Mouse (Mus musculus): Measurements from ENCODE around the gene Btbd3. TPM values are rescaled to one million over a fixed set of nuclear protein-coding genes. Genes with fewer than 3 reads are reported as not detected.
"Not testable (repeated sequence)": the region's sequence is repeated elsewhere in the genome, so short reads cannot be mapped to it uniquely, and the experiment has no call there.

Gene Btbd3
- polyA plus RNA-seq, 1 experiment from 2014 or later: 17.0 TPM

DNA sequence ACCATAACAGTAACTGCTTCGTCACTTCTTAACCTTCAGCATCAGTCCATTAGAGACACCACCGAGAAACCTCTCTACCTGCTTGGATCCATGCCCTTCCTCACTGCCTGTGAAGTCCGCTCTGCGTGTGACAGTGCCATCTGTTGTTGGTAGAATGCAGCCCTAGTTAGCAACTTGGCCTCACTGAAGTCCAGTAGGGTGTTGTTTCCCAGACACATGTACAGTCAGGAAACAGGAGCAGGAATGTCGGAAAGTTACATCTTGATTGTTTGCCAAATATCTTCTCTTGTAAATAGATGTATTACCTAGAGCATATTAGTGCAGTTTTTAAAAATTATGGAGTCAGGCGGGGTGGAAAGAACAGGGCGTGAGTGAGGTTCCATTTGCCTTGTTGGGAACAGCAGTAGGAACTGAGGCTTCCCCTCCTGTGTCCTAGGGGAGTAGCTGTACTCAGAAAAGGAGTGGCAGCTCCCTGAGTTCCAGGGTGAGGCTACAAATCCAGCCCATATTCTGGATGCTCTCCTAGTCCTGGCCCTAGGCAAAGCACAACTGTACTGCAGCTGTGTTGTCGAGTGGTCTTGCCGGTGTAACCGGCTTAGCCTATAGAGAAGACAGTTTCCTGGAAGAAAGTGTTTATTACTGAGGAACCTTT is 25.3 kb downstream of the Btbd3 start:
- Histone ChIP-seq H3K4me3 (no peak overlapping the region), H3K9me3 (no peaks in the 10 kb centered on the region), H3K27me3 (replicated peaks) (no peaks in the 10 kb centered on the region), H3K9ac (no peak overlapping the region), H3K27ac (no peak overlapping the region), H3K4me1 (peaks cover 30% of the 10 kb centered on the region), H3K4me2 (replicated peaks) (no peak overlapping the region), H3K36me3 (peaks cover 26% of the 10 kb centered on the region)
- no peak for ATAC-seq (ENCODE audit: low FRiP score, low read depth)
- 93% methylated on average over 10 of the region's 10 CpGs for WGBS

DNA sequence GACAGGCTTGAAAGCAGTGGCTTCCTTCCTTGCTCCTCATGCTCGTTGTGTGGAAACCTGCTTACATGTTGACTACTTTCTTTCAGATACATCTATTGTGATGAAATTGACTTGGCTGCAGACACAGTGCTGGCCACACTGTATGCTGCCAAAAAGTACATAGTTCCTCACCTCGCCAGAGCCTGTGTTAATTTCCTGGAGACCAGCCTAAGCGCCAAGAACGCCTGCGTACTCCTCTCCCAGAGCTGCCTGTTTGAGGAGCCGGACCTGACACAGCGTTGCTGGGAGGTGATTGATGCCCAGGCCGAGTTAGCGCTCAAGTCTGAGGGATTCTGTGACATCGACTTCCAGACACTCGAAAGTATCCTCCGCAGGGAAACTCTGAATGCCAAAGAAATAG is 27.0 kb downstream of the Btbd3 start:
- Histone ChIP-seq H3K4me2 (replicated peaks) (no peak overlapping the region), H3K27ac (no peak overlapping the region), H3K4me1 (peaks cover 21% of the 10 kb centered on the region), H3K9me3 (no peaks in the 10 kb centered on the region), H3K4me3 (no peak overlapping the region), H3K27me3 (replicated peaks) (no peaks in the 10 kb centered on the region), H3K9ac (no peak overlapping the region), H3K36me3 (peaks cover 26% of the 10 kb centered on the region)
- no peak for ATAC-seq (ENCODE audit: low FRiP score, low read depth)
- WGBS: 93% methylated on average over 12 of the region's 12 CpGs

- no peak overlapping the region for H3K9ac ChIP-seq
- no peaks in the 10 kb centered on the region for H3K9me3 ChIP-seq
- no peak overlapping the region for H3K4me2 ChIP-seq (replicated peaks)
- H3K27me3 ChIP-seq (replicated peaks): no peaks in the 10 kb centered on the region
- no peak for ATAC-seq (ENCODE audit: low FRiP score, low read depth)
- no peak overlapping the region for H3K27ac ChIP-seq
- H3K4me3 ChIP-seq: no peak overlapping the region
- H3K4me1 ChIP-seq: peaks cover 16% of the 10 kb centered on the region
- 98% methylated on average over 15 of the region's 15 CpGs for WGBS
- peaks cover 26% of the 10 kb centered on the region for H3K36me3 ChIP-seq
Measured at GRCm38 (mm10) chr2:138283856-138284255, 27.5 kb downstream of the Btbd3 start.

DNA sequence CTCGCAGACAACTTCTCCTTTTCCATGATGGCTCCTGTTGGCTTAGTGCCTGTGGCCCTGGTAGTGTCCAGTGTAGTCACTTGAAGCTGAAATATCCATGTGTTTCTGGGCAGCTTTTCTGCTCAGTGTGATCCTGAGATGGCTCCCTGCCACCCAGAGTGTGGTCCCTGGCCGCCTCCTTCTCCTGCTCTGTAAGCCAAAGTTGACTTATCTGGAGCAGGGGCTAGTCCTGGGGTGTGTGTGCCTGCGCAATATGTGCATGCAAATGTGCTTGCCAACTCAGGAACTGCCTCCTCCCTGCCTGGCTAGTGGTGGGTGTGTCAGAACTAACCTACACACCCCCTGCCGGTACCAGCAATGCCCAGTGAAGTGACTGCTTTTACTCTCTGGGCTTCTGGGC is 29.4 kb downstream of the Btbd3 start:
- H3K27ac ChIP-seq: no peak overlapping the region
- no peaks in the 10 kb centered on the region for H3K27me3 ChIP-seq (replicated peaks)
- H3K9ac ChIP-seq: no peak overlapping the region
- peaks cover 26% of the 10 kb centered on the region for H3K36me3 ChIP-seq
- H3K4me2 ChIP-seq (replicated peaks): no peak overlapping the region
- no peak overlapping the region for H3K4me3 ChIP-seq
- H3K4me1 ChIP-seq: no peaks in the 10 kb centered on the region
- ATAC-seq (ENCODE audit: low FRiP score, low read depth): no peak
- 91% methylated on average over 4 of the region's 4 CpGs for WGBS
- no peaks in the 10 kb centered on the region for H3K9me3 ChIP-seq

DNA sequence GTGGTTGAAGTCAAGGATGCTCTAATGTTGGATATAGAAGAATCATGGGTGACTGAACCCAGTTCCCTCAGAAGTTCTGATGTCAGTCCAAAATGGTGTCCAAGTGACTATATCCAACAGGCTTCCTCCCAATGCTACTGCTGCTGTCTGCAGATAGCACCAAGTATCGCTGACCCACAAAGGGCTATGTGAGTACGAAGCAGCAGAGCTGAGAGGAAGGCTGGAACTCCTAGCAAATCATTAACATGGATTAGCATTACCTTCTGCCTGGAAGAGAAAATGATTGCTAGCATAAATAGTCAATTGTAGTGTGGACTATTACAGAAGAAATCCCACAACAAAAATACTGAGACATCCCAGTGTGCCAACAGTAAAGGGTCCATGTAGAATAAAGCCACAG is 33.8 kb downstream of the Btbd3 start:
- Histone ChIP-seq H3K36me3 (peaks cover 9% of the 10 kb centered on the region), H3K9ac (no peak overlapping the region), H3K27me3 (replicated peaks) (no peaks in the 10 kb centered on the region), H3K4me1 (no peaks in the 10 kb centered on the region), H3K4me2 (replicated peaks) (no peak overlapping the region), H3K4me3 (no peak overlapping the region), H3K27ac (no peak overlapping the region), H3K9me3 (no peaks in the 10 kb centered on the region)
- ATAC-seq (ENCODE audit: low FRiP score, low read depth): no peak
- WGBS: 89% methylated on average over 2 of the region's 2 CpGs

DNA sequence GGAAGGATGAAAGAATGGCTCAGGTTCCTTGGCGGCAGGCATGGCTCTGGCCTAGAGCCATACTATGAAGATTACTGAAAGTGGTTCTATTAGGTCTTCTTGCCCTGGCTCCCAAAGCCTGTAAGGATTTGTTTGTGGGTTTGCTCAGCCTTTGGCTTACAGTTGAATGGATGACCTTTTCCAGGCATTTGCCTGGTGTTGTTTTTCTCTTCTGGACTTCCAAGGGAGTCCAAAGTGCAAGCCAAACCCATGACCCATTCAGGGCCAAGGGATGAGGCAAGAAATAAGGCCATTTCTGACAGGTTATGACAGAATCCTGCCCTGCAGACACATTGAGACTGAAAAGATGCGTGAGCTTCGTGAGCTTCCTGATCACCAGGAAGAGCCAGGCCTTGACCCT is 37.9 kb downstream of the Btbd3 start:
- Histone ChIP-seq H3K4me1 (no peaks in the 10 kb centered on the region), H3K9ac (no peak overlapping the region), H3K9me3 (no peaks in the 10 kb centered on the region), H3K27ac (no peak overlapping the region), H3K4me2 (replicated peaks) (no peak overlapping the region), H3K27me3 (replicated peaks) (no peaks in the 10 kb centered on the region), H3K4me3 (no peak overlapping the region), H3K36me3 (no peaks in the 10 kb centered on the region)
- no peak for ATAC-seq (ENCODE audit: low FRiP score, low read depth)
- 97% methylated on average over 3 of the region's 3 CpGs for WGBS

- no peaks in the 10 kb centered on the region for H3K27me3 ChIP-seq (replicated peaks)
- no peaks in the 10 kb centered on the region for H3K4me1 ChIP-seq
- H3K9ac ChIP-seq: no peak overlapping the region
- no peak overlapping the region for H3K4me2 ChIP-seq (replicated peaks)
- H3K9me3 ChIP-seq: no peaks in the 10 kb centered on the region
- H3K27ac ChIP-seq: no peak overlapping the region
- no peaks in the 10 kb centered on the region for H3K36me3 ChIP-seq
- 93% methylated on average over 2 of the region's 2 CpGs for WGBS
- ATAC-seq (ENCODE audit: low FRiP score, low read depth): no peak
- H3K4me3 ChIP-seq: no peak overlapping the region
Measured at GRCm38 (mm10) chr2:138306236-138306635, 49.9 kb downstream of the Btbd3 start.

DNA sequence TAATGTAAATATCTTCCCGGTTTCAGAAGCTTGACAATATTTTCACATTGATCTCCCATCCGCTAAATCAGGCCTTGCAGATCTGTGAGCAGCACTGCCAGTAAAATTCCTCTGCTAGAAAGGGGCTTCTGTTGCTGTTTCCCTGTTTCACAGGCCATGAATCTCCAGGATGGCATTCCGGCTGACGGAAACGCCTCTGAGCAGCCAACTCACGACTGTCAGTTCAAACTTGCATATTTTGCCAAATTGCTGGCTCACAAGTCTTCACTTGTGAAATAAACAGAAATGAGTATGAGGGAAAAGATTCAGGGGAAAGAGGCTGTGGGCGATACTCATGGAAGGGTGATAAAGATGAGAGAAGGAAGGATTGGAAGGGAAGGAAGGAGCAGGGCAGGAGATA is 59.3 kb downstream of the Btbd3 start:
- ATAC-seq (ENCODE audit: low FRiP score, low read depth): no peak
- Histone ChIP-seq H3K9ac (no peak overlapping the region), H3K27me3 (replicated peaks) (no peaks in the 10 kb centered on the region), H3K4me2 (replicated peaks) (no peak overlapping the region), H3K4me3 (no peak overlapping the region), H3K9me3 (no peaks in the 10 kb centered on the region), H3K4me1 (no peaks in the 10 kb centered on the region), H3K27ac (no peak overlapping the region), H3K36me3 (no peaks in the 10 kb centered on the region)
- WGBS: 67% methylated on average over 7 of the region's 7 CpGs

DNA sequence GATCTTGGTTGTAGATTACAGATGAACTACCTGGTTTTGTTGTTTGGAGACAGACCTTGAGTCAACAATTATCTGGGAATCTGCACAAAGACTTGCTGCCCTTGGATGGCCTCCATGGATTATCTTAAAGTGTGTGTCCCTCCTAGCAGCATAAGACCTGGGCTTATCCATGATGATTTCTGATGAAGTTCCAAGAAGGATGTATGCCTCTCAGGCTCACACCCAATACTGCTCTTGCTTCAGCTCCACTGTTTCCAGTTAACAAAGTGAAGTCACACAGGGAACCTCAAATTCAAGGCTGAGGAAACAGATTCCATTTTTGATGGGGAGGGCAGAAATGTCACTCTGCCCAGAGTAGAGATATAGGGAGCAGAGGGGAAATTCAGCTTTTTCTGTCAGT is 64.0 kb downstream of the Btbd3 start:
- H3K4me3 ChIP-seq: no peak overlapping the region
- no peak for ATAC-seq (ENCODE audit: low FRiP score, low read depth)
- no peaks in the 10 kb centered on the region for H3K36me3 ChIP-seq
- no peaks in the 10 kb centered on the region for H3K9me3 ChIP-seq
- no peaks in the 10 kb centered on the region for H3K27me3 ChIP-seq (replicated peaks)
- no peak overlapping the region for H3K27ac ChIP-seq
- no peaks in the 10 kb centered on the region for H3K4me1 ChIP-seq
- H3K4me2 ChIP-seq (replicated peaks): no peak overlapping the region
- no peak overlapping the region for H3K9ac ChIP-seq

DNA sequence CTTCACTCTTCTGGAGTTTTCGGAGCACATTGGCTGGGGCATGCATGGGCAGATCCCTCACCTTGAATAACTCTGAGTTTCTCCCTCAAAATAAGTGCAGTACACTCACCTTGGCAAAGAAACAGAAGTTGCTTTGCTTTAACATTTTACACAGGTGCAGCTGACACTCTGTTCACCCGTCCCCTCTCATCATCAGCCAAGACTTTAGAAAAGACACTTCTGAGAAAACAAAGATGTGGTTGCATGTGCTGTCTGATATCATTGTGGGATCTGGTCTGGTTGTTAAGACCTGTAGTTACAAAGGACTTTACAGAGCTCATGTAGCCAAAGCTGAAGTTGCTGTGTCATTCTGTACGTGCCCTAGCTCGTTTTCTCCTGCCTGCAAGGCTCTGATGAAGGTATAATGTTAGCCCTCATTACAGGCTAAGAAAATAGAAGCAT is 64.7 kb downstream of the Btbd3 start:
- Histone ChIP-seq H3K4me1 (no peaks in the 10 kb centered on the region), H3K9me3 (no peaks in the 10 kb centered on the region), H3K4me3 (no peak overlapping the region), H3K27me3 (replicated peaks) (no peaks in the 10 kb centered on the region), H3K4me2 (replicated peaks) (no peak overlapping the region), H3K36me3 (no peaks in the 10 kb centered on the region), H3K27ac (no peak overlapping the region), H3K9ac (no peak overlapping the region)
- ATAC-seq (ENCODE audit: low FRiP score, low read depth): no peak
- 85% methylated on average over 4 of the region's 4 CpGs for WGBS

GRCm38 (mm10) chr2:138322270-138323114 is 66.1 kb downstream of the Btbd3 start:
- no peaks in the 10 kb centered on the region for H3K27me3 ChIP-seq (replicated peaks)
- ATAC-seq (ENCODE audit: low FRiP score, low read depth): no peak
- no peak overlapping the region for H3K9ac ChIP-seq
- no peaks in the 10 kb centered on the region for H3K4me1 ChIP-seq
- H3K27ac ChIP-seq: no peak overlapping the region
- H3K36me3 ChIP-seq: no peaks in the 10 kb centered on the region
- H3K4me3 ChIP-seq: no peak overlapping the region
- H3K9me3 ChIP-seq: no peaks in the 10 kb centered on the region
- WGBS: 83% methylated on average over 16 of the region's 16 CpGs
- no peak overlapping the region for H3K4me2 ChIP-seq (replicated peaks)

DNA sequence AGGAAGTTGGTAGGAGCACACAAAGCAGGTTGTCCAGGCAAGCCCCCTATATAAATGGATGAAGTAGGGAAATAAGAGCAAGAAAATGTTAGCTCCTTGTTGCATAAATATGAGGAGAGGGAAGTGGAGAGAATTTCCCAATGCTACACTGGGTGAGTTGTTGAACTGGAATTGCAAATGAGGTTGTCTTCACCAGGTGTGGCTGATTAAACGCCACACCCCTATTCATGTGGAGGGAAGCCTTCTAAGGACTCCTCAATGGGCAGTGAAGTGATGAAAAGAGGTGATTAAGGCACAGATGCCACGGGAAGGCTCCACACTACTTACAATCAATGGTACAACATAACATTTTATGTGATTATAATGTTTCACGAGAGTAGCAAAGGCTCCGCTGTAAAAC is 70.0 kb downstream of the Btbd3 start:
- WGBS: 70% methylated on average over 4 of the region's 4 CpGs
- Histone ChIP-seq H3K27ac (no peak overlapping the region), H3K4me3 (no peak overlapping the region), H3K9ac (no peak overlapping the region), H3K36me3 (no peaks in the 10 kb centered on the region), H3K9me3 (no peaks in the 10 kb centered on the region), H3K4me1 (no peaks in the 10 kb centered on the region), H3K4me2 (replicated peaks) (no peak overlapping the region), H3K27me3 (replicated peaks) (no peaks in the 10 kb centered on the region)
- no peak for ATAC-seq (ENCODE audit: low FRiP score, low read depth)

GRCm38 (mm10) chr2:138334198-138334597 is 77.8 kb downstream of the Btbd3 start:
- not testable (repeated sequence) for H3K27me3 ChIP-seq (replicated peaks); H3K36me3 ChIP-seq; H3K4me1 ChIP-seq; H3K9ac ChIP-seq; H3K4me3 ChIP-seq; H3K9me3 ChIP-seq; H3K27ac ChIP-seq; H3K4me2 ChIP-seq (replicated peaks); ATAC-seq (ENCODE audit: low FRiP score, low read depth)
- WGBS: 84% methylated on average over 2 of the region's 2 CpGs
